Mouse (Mus musculus): ENCODE data around the gene Mrnip.
A peak's percentile ranks its signal among the peaks of the same experiment; 100 is the strongest.

Gene Mrnip

DNA sequence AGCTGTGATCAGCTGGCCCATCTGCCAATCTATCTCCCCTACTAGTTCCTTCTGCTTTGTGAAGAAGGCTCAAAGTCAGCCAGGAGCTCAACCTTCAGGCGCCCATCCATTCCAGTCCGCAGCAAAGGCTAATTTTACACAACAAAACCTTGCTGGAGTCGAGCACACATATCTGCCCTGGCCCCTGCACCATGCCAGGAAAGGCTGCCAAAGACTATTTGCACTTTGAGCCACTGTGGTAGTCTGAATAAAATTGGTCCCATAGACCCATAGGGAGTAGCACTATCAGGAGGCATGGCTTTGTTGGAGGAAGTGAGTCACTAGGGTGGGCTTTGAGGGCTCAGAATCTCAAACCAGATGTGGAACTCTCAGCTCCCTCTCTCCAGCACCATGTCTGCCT lies 31.2 kb downstream of the Mrnip start:
- peak in 1 of 2 experiments; percentile 58 for DNase-seq

DNA sequence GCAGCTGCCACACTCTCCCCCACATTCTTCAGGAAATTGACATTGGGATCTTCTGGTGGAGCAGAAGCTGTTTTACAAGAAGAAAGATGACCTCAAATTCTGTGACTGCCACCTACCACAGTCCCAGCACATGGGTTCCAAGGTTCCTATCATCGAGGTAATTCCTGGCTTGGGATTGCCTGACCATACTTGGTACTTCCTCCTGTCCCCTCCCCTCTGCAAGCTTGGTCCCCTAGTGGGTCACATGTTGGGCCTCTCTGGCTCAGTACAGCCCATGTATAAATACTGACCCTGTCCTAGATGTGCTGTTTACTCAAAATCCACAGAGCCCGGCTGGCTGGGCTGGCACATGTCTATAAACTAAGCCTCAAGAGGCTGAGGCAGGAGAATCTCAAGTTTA lies 31.8 kb downstream of the Mrnip start:
- no peak for DNase-seq

- no peak for DNase-seq
These were observed 33.1 kb downstream of the Mrnip start for GRCm38 (mm10) chr11:50207344-50207743.

- no peak for DNase-seq
These were observed 33.8 kb downstream of the Mrnip start for GRCm38 (mm10) chr11:50208039-50208438.

GRCm38 (mm10) chr11:50210101-50210504 lies 35.9 kb downstream of the Mrnip start:
- DNase-seq, result peak; percentile 96 to 97

- peak; percentile 78 to 87 for DNase-seq
These were observed 36.4 kb downstream of the Mrnip start, which contains the start of the genes Sqstm1 and Mgat4b for GRCm38 (mm10) chr11:50210505-50211151. Gene Sqstm1 (minus strand): TSS chr11:50210827. Gene Mgat4b (plus strand): TSS chr11:50210890.

- DNase-seq, result no peak
These were observed 37.2 kb downstream of the Mrnip start for GRCm38 (mm10) chr11:50211322-50212059.

DNA sequence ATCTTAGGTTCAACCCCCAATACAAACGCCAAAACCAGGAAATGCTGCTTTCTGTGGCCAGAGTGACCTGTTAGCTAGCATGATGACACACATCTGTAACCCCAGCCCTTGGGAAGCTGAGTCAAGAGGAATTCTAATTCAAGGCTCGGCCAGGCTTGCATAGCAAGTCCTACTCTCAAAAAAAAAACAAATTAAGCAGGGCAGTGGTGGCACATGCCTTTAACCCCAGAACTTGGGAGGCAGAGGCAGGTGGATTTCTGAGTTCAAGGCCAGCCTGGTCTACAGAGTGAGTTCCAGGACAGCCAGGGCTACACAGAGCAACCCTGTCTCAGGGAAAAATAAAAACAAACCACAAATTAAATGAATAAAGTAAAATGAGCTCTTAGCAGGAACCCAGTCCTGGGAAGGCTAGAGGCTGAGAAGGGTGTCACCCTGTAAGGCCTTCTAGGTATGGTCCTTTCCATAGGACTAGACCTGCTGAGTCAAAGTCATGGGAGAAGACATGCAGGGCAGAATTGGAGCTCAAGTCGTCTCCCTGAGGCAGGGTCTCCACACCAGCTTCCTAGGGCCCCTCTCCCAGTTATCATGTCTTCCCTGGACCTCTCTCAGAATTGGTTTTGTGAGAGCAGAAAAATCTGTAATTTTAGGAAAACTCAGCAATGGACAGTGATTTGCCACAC lies 38.0 kb downstream of the Mrnip start:
- no peak for DNase-seq

GRCm38 (mm10) chr11:50212848-50213758 lies 38.9 kb downstream of the Mrnip start:
- peak; percentile 92 to 96 for DNase-seq

DNA sequence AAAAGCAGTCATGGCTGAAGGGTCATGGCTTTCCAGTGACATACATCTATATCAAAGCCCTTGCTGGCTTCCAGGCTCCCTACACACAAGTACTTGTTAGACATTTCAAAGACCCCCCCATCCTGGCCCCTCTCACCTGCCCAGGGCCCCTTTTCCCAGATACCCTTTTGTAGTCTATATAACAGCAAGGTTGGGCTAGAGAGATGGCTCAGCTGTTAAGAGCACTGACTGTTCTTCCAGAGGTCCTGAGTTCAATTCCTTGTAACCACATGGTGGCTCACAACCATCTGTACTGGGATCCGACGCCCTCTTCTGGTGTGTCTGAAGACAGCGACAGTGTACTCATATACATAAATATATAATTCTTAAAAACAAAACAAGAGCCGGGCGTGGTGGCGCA lies 40.4 kb downstream of the Mrnip start:
- DNase-seq, result no peak

DNA sequence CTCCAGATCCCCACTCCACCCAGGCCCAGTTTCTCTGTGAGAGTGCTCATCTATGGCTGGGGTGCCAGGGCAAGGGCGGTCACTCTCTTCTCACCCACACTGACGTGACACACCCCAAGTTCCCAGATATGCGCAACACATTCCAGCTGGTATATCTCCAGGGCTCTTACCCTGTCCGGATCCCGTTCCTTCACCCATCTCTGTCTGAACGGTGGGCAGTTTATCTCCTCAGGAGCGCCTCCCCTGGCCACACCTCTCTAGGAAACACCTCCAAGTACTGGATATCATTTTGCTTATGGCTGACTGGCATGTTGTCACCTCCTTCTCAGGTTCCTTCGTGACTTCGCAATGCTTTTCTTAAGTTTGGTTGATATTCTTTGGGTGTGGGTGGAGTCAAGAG lies 41.4 kb downstream of the Mrnip start:
- no peak for DNase-seq

DNA sequence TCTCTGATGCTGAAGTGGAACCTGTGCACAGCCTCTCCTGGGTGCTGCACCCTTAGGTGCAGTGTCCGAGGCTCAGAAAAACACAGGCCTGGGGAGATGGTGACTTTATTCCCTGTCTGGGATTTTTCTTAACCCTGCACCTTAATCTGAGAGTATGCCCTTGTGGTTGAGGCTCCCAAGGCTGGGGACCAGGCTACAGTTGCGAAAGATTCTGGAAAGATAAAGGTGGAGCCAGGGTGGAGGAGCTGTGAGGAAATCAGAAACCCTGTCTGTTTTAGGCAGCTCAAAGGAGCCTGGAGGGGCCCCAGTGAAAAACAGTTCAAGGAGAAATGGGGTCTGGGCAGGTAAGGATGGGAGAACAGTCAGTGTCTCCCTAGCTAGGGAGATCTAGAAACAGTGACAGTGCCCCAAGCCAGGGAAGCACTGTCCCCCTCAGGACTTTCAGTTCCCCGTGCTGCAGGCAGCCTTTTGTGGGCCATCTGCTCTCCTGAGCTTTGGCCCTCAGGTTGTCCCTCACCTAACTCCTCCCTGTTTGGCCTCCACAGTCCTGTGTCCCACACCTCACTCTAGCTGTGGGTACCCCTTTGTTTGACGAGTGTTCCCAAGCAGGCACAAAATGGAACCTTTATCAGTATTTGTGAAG lies 42.6 kb downstream of the Mrnip start:
- no peak for DNase-seq

DNA sequence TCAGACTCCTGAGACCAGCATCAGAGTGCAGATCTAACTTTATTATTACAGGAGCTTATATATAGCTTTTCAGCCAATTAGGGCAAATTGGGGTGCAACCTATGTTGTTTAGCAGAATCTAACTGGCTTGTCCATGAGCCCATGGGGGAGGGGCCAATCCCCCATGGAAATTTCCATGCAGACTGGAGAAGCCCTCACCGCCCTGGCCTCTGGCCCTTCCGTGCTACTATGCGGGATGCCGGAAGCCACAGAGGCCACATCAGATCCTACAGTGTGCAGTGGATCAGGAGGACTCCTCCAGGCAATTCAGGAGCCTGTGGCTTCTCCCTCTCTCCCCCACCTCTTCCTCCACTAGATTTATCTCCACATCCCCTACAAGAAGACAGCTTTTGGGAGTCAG lies 43.6 kb downstream of the Mrnip start:
- DNase-seq, result peak; percentile 63 to 80

GRCm38 (mm10) chr11:50219833-50220232 lies 45.6 kb downstream of the Mrnip start:
- no peak for DNase-seq

DNA sequence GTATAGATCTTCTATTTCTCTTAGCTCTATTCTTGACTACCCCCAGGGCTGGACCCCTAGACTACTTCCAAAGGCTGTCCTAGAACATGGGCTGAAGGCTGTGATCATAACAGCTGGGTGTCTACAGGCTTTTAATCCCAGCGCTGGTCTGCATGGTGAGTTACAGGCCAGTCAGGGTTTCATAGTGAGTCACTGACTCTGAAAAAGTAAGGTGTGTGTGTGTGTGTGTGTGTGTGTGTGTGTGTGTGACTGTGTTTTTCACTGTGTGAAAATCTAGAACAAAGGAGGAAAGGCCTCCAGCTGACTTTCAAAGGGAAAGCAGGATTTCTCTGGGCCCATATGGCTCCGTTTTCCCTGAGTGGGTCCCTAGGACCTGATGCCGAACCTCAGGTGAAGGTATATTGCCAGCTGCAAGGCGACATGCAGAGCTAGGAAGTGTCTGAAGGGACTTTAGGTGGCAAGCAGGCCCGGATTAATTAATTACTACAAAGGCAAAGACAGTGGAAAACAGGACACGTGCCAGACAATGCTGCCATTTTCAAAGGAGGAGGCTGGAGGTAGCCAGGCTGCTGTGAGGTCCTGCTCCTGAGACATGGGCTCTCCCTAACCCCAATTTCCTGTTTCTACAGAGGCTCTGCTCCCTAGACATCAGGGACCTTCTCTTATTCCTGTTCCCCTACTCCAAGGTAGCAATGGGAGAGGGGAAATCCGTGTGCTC lies 48.5 kb downstream of the Mrnip start:
- DNase-seq, result peak; percentile 71 to 72

DNA sequence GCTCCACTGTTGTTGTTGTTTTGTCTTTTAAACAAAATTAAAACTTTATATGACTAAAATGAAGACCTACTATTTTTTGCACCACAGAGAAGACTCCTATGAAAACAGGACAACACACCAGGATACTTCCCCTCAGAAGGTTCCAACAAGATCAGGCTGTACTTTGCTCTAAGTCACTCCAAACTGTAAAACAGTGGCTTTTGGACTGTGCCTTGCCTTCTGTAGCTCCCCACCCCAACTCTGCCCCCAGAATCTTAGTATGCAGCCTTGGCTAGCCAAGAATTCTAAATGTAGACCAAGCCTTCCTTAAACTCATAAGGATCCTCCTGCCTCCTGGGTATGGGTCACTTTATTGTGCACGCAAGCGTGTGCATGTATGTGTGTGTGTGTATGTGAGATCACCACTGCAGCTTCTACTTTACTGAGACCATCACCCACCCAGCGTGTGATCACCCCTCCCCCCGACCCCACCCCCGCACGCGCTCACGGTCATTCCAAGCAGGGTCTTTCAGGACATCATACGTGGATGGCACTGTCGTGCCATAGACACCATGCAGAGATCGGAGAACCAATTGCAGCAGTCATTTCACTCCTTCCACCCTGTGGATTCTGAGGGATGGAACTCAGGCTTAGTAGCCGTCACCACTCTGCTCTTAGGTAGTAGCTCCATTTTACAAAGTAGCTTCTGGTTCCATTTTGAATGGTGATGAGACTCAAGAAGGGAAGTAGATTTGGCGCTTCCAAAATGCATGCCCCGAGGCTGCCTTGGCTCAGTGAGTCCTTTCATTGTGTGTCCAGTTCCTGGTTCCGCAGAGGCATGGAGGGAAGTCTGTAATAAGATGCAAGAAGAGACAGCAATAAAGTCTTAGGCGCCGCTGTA lies 49.8 kb downstream of the Mrnip start:
- peak in 1 of 2 experiments; percentile 67 for DNase-seq

- peak; percentile 91 to 97 for DNase-seq
These were observed 50.7 kb downstream of the Mrnip start for GRCm38 (mm10) chr11:50224671-50225530.

DNA sequence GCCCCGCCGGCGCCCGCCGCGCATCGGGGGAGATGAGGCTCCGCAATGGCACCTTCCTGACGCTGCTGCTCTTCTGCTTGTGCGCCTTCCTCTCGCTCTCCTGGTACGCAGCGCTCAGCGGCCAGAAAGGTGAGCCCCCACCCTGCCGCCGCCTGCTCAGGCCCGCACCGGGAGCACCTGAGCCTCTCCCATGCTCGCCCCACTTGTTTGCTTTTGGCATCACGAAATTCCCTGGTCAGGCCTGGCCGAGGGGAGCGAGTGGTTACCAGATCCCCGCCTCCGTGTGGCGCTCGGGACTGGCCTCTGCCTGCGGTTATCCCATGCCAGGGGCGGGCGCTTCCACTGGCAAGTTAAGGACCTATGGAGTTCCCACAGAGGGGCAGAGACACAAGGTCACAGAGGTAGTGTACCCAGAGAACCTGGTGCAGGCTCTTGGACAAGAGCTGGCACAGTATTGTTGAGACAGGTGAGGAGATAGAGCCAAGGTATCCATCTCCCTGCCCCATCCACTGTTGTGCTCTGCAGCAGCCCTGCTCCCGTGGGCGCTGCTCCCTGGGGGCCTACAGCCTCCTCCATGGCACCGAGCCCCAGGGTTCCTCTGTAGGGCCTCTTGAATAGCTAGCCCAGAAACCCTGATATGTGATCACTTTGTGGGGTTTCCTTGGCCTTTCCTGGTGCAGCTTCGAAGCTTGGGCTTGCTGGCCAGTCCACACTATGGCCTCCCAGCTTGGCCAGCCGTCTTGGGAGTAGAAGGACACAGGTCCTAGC lies 51.6 kb downstream of the Mrnip start:
- peak; percentile 62 to 74 for DNase-seq

All from kidney, postnatal 36 days (tissue).